24 mouse cellular contexts compared by ENCODE assay signal in genomic region chr2:139281056-139281455, GRCm38 (mm10).
A peak's percentile ranks its signal among the peaks of the same experiment; 100 is the strongest.
DNase-seq lines count a peak whose midpoint lies in the region; ATAC-seq and TF ChIP-seq lines count a peak whose summit lies in the region.
"Had no signal": no experiment of that assay in that cellular context is flagged by ENCODE, and none has a peak within 500 bp of the region (broad histone marks: within the 10 kb centered on the region; RNA-seq: fewer than 3 reads in every experiment).

No protein-coding gene starts in this region.

- no peak overlapping the region for H3K9ac ChIP-seq in forebrain, embryonic 16.5 days (replicated peaks; ENCODE audit: low read depth, low read length)
- no peak overlapping the region for H3K9ac ChIP-seq in forebrain, embryonic 15.5 days (replicated peaks)
- no peak overlapping the region for H3K9ac ChIP-seq in midbrain, postnatal 0 days (replicated peaks; ENCODE audit: low read length, poor library complexity, severe bottlenecking)
- H3K9ac ChIP-seq in midbrain, embryonic 13.5 days (replicated peaks): no peak overlapping the region
- H3K9ac ChIP-seq: embryonic facial prominence, embryonic 12.5 days; heart, embryonic 13.5 days; hindbrain, embryonic 15.5 days; intestine, embryonic 15.5 days had no signal

- no peak overlapping the region for H3K4me2 ChIP-seq in forebrain, embryonic 16.5 days (ENCODE audit: low read length)
- no peak overlapping the region for H3K4me2 ChIP-seq in forebrain, embryonic 15.5 days (replicated peaks)
- H3K4me2 ChIP-seq in midbrain, postnatal 0 days (ENCODE audit: low read depth, low read length, poor library complexity, severe bottlenecking): no peak overlapping the region
- no peak overlapping the region for H3K4me2 ChIP-seq in midbrain, embryonic 13.5 days (replicated peaks)
- H3K4me2 ChIP-seq: embryonic facial prominence, embryonic 12.5 days; heart, embryonic 13.5 days; hindbrain, embryonic 15.5 days; intestine, embryonic 15.5 days had no signal

- H3K4me3 ChIP-seq in forebrain, embryonic 16.5 days (replicated peaks; ENCODE audit: low read length): no peak overlapping the region
- H3K4me3 ChIP-seq in forebrain, embryonic 15.5 days: no peak overlapping the region
- H3K4me3 ChIP-seq in layer of hippocampus, adult 2 months: no peak overlapping the region
- no peak overlapping the region for H3K4me3 ChIP-seq in midbrain, postnatal 0 days (ENCODE audit: low read depth, low read length)
- no peak overlapping the region for H3K4me3 ChIP-seq in midbrain, embryonic 13.5 days (replicated peaks)
- H3K4me3 ChIP-seq: embryonic facial prominence, embryonic 12.5 days; erythroblast, embryonic 14.5 days; heart, adult 2 months; heart, embryonic 10.5 days; heart, embryonic 13.5 days; hindbrain, embryonic 15.5 days; intestine, embryonic 15.5 days had no signal

- H3K27ac ChIP-seq in forebrain, embryonic 16.5 days (ENCODE audit: low read length): no peak overlapping the region
- H3K27ac ChIP-seq in forebrain, embryonic 15.5 days (replicated peaks): no peak overlapping the region
- peak overlapping the region; percentile 75 for H3K27ac ChIP-seq in layer of hippocampus, adult 2 months
- no peak overlapping the region for H3K27ac ChIP-seq in midbrain, postnatal 0 days (ENCODE audit: low read depth, low read length)
- H3K27ac ChIP-seq in midbrain, embryonic 13.5 days: no peak overlapping the region
- H3K27ac ChIP-seq: embryonic facial prominence, embryonic 12.5 days; heart, adult 2 months; heart, embryonic 10.5 days; heart, embryonic 13.5 days; hindbrain, embryonic 15.5 days; intestine, embryonic 15.5 days had no signal

- H3K9me3 ChIP-seq in forebrain, embryonic 16.5 days (ENCODE audit: control insufficient read depth, low read length): no peaks in the 10 kb centered on the region
- no peaks in the 10 kb centered on the region for H3K9me3 ChIP-seq in forebrain, embryonic 15.5 days
- no peaks in the 10 kb centered on the region for H3K9me3 ChIP-seq in midbrain, postnatal 0 days (ENCODE audit: low read length)
- no peaks in the 10 kb centered on the region for H3K9me3 ChIP-seq in midbrain, embryonic 13.5 days
- H3K9me3 ChIP-seq: embryonic facial prominence, embryonic 12.5 days; heart, embryonic 10.5 days; heart, embryonic 13.5 days; hindbrain, embryonic 15.5 days; intestine, embryonic 15.5 days had no signal

- H3K4me1 ChIP-seq in forebrain, embryonic 16.5 days (replicated peaks; ENCODE audit: control insufficient read depth, insufficient read depth, low read length): 0 out of 2 replicates have a peak, but pooled peaks cover 4% of the 10 kb centered on the region
- 0 out of 2 replicates have a peak, but pooled peaks cover 2% of the 10 kb centered on the region for H3K4me1 ChIP-seq in forebrain, embryonic 15.5 days
- H3K4me1 ChIP-seq in midbrain, postnatal 0 days (ENCODE audit: insufficient read depth, low read length): no peaks in the 10 kb centered on the region
- H3K4me1 ChIP-seq in midbrain, embryonic 13.5 days (replicated peaks): peaks cover 10% of the 10 kb centered on the region; the same call in 1 of the 2 replicates
- H3K4me1 ChIP-seq: embryonic facial prominence, embryonic 12.5 days; heart, embryonic 10.5 days; intestine, embryonic 15.5 days had no signal

- ATAC-seq in forebrain, embryonic 16.5 days: peak; percentile 38; the same call in 1 of the 2 replicates
- no peak for ATAC-seq in forebrain, embryonic 15.5 days (replicated peaks)
- no peak for ATAC-seq in midbrain, postnatal 0 days (ENCODE audit: low FRiP score)
- no peak for ATAC-seq in midbrain, embryonic 13.5 days
- ATAC-seq: CD4-positive, CD25-positive, alpha-beta regulatory T cell, adult 4 months; intestine, embryonic 15.5 days had no signal

- WGBS in forebrain, embryonic 16.5 days: 52% methylated on average over 3 of the region's 3 CpGs
- 40% methylated on average over 3 of the region's 3 CpGs for WGBS in forebrain, embryonic 15.5 days
- 29% methylated on average over 3 of the region's 3 CpGs for WGBS in midbrain, postnatal 0 days
- 51% methylated on average over 3 of the region's 3 CpGs for WGBS in midbrain, embryonic 13.5 days

- no peak for TF ChIP-seq CTCF in layer of hippocampus, adult 2 months (conservative IDR thresholded peaks at IDR 0.05)
- TF ChIP-seq CTCF in midbrain, postnatal 0 days (IDR thresholded peaks at IDR 0.05): no peak

- H3K27me3 ChIP-seq in forebrain, embryonic 16.5 days (replicated peaks; ENCODE audit: control insufficient read depth, insufficient read depth, low read length): no peaks in the 10 kb centered on the region
- no peaks in the 10 kb centered on the region for H3K27me3 ChIP-seq in forebrain, embryonic 15.5 days
- no peaks in the 10 kb centered on the region for H3K27me3 ChIP-seq in midbrain, postnatal 0 days (ENCODE audit: insufficient read depth, low read length)
- no peaks in the 10 kb centered on the region for H3K27me3 ChIP-seq in midbrain, embryonic 13.5 days
- H3K27me3 ChIP-seq: embryonic facial prominence, embryonic 12.5 days; heart, embryonic 13.5 days; hindbrain, embryonic 15.5 days; intestine, embryonic 15.5 days had no signal

- DNase-seq in layer of hippocampus, adult 2 months (ENCODE audit: low spot score in 2 of 2): no peak
- DNase-seq in layer of hippocampus, adult 8-10 months (ENCODE audit: low spot score in 2 of 2): no peak
- peak; percentile 14 for DNase-seq in midbrain, postnatal 0 days (ENCODE audit: low spot score)
- DNase-seq in neural tube, embryonic 10.5 days (ENCODE audit: extremely low spot score, low spot score): no peak
- DNase-seq: adrenal gland, adult 2 months; adrenal gland, postnatal 14 days; cerebellum, adult 18-20 months; cerebellum, adult 9-10 months; gastrocnemius, postnatal 10 days; gastrocnemius, postnatal 36 days; heart, adult 2 months; heart, postnatal 14 days; heart, postnatal 4 days; kidney, adult 11 months had no signal

- H3K36me3 ChIP-seq in forebrain, embryonic 16.5 days (ENCODE audit: control insufficient read depth, insufficient read depth): no peaks in the 10 kb centered on the region
- no peaks in the 10 kb centered on the region for H3K36me3 ChIP-seq in forebrain, embryonic 15.5 days
- no peaks in the 10 kb centered on the region for H3K36me3 ChIP-seq in midbrain, postnatal 0 days (ENCODE audit: insufficient read depth, low read length)
- H3K36me3 ChIP-seq in midbrain, embryonic 13.5 days: no peaks in the 10 kb centered on the region
- H3K36me3 ChIP-seq: embryonic facial prominence, embryonic 12.5 days; heart, embryonic 10.5 days; heart, embryonic 13.5 days; hindbrain, embryonic 15.5 days; intestine, embryonic 15.5 days had no signal
